Mouse (Mus musculus) left cerebral cortex, postnatal 25 days (tissue): Measurements from ENCODE around the gene Arhgdia. TPM values are rescaled to one million over a fixed set of nuclear protein-coding genes. Genes with fewer than 3 reads are reported as not detected.

Experiments
- DNase-seq, 2 experiments: peaks; one replicate each; pipeline ENCODE4 v3.0.0; 2022; ENCODE audit warnings: low spot score in 2 of 2, mixed read lengths in 1 of 2
- intact Hi-C: fragments of 180-260 bp; cut with DNase I; formaldehyde crosslinking; loops from one replicate; pipeline ENCODE4 v1.15.1; 2025
- total RNA-seq, 2 experiments: library from RNA; stranded (reverse); gene quantifications; 2 replicates each; pipeline ENCODE4 v1.2.3; 2021

Arhgdia gene
- total RNA-seq, 2 experiments from 2014 or later: 340 to 344 TPM

DNA sequence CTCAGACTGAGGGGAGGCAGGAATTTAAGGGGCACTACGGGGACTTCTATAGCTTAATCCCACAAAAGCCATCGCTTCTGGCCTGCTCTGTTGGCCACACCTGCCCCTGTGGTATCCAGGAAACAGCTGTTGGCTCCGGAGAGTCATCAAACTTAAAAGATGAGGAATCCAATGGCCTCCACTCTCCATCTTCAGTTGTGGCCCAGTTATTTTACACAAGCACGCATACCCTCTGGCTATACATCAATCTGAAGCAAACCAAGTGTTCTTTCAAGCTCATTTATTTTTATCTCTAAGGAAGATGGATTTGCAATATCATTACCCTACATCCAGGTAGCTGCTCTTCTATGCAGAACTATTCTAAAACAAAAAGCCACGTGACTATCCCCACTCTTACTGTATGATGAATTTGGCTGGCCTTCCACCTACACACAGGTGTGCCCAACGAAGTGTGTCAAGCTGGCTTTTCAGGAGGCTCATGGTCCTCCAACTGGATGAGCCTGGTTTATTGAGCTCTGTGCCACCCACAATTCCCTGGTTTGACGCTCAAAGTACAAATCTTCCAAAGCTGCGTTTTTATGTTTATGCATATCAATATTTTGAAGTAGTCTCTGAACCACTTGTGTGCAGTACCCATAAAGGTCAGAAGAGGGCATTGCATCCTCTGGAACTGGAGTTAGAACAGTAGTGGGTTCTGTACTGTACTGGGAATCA, 1.0 kb upstream of the Arhgdia start:
- DNase-seq: peak in 1 of 2 experiments; percentile 24
- intact Hi-C loops: no loop called here

DNA sequence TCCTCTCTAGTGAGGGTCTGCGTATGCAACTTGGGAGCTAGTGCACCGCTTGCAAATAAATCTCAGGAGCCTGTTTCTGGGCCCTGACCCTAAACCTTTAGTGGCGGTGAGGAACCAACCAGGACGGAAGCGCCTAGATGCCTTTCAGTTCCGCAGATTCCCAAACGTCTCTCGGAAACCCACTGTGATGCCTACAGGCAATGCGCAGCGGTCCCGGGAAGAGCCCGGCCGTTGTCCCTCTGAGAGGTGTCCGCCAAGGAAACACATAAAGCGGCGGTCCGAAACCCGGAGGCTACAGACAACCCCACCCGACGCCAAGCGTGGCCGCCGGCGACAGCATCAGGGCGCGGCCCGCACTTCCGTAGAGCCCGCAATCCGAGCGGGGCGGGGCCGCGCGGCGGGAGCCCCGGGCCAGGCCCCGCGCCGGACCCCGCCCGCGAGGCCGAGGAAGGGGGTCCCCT, 523 bp downstream of the Arhgdia start:
- intact Hi-C loops: loop anchor here (1.0 to 2.0 kb wide), 3 partner anchors 8 to 132 kb away; partner anchors contain the start of genes Cenpx, Lrrc45 and P4hb
- peak; percentile 38 to 52 for DNase-seq

DNA sequence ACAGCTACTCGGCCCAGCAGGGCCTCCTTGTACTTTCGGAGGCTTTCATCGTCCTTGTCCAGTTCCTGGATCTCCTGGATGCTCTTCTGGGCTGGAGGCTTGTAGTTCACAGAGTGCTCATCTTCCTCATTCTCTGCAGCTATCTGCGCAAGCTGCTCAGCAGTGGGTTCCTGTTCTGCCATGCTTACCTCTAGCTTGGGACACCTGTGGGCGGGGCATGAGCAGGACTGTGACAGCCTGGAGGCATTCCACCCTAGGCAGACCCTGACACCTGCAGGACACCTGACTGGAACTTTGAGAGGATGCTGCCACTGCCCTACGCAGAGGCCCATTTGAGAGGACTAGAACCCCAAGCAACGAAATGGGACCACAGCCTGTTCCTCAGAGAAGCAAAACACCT, 1.2 kb downstream of the Arhgdia start:
- peak; percentile 16 to 21 for DNase-seq
- intact Hi-C loops: loop anchor here (2.0 kb wide), 2 partner anchors 61 to 133 kb away; partner anchors contain the start of genes Cenpx and Lrrc45

DNA sequence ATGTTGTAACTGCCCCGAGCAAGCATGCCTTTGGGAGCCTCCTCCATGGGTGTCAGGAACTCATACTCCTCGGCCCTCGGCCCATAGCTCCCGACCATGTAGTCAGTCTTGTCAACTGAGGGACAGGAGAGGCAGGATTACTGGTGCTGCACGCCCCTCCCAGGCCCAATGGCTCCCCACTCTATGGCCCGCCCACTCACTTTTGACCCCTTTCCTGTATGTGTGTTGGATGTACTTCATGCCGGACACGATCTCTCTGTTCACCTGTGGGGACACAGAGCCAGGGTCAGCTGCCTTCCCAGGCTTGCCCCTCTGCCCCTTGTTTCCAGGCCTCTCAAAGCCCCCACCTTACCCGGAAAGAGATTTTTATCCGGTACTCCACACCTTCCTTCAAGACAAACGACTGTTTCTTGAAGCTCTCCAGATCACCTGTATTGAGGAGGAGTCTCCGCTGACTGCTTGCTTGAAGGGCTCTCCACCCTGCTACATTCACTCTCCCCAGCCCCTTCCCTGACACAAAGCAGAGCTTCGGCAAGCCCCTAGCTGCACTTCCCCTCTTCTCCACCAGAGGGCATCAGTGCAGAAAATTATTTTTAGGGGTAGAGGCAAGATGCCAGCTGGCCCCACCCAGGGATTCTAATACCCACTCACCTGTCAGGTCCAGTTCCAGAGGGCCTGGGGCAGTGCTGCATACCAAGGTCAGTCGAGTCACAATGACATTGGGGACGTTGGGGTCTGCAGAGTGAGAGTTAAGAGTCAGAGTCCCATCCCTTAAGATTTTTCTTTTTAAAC, 1.9 kb downstream of the Arhgdia start:
- DNase-seq: peak; percentile 62 to 67
- intact Hi-C loops: loop anchor here (2.0 kb wide), 2 partner anchors 61 to 133 kb away; partner anchors contain the start of genes Cenpx and Lrrc45

DNA sequence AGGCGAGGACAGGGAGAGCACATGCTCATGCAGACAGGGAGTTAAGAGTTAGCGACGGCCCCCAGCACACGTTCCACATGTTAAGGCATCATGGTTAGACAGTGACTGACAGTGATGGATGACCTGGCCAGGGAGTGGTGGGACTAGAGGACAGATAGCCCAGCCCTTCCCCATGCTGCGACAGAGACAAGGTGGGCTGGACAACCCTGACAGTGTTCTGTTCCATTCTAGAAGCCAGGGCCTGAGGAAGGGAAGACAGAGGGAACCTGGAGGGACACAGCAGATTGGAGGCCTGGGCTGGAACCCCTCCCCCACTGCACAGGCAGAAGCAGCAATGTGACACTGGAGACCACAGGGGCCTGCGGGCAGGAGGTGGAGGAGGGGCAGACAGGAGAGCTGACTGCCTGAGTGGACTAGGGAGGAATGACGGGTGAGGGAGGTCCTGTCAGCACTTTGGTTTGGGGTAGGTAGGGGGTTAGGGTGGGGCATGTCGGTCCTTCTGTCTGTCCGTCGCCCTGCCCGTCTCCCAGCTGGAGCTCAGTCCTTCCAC, 2.7 kb downstream of the Arhgdia start:
- DNase-seq: no peak
- intact Hi-C loops: no loop called here

DNA sequence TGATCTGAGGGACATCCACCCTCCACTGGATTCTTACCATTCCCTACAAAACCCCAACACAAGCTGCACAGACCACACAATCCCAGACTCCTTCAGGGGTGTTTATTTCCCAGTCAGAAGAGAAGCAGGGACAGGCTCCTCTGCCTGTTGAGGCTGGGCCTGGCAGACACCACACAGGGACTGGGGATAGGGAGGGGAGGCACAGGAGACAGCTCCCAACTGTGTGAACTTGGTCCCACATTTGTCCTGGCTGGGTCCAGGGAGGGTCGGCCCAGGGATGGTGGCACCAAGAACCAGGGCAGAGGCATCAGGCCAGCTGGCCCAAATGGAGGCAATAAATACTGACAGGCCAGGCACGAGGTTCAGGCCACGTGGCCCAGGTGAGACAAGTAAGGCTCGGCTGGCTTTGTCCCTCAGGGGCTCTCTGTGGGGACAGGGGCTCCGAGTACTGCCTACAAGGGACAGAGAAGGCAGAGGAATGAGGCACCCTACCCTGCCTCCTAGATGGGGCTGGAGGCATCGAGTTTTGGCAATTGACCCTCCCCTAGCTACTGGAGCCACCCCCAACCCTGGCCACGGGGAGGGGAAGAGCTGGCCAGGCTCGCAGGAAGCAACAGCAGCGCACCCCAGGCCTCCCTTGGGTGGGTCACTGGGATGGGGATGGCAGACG, 3.3 kb downstream of the Arhgdia start:
- intact Hi-C loops: no loop called here
- DNase-seq: no peak

DNA sequence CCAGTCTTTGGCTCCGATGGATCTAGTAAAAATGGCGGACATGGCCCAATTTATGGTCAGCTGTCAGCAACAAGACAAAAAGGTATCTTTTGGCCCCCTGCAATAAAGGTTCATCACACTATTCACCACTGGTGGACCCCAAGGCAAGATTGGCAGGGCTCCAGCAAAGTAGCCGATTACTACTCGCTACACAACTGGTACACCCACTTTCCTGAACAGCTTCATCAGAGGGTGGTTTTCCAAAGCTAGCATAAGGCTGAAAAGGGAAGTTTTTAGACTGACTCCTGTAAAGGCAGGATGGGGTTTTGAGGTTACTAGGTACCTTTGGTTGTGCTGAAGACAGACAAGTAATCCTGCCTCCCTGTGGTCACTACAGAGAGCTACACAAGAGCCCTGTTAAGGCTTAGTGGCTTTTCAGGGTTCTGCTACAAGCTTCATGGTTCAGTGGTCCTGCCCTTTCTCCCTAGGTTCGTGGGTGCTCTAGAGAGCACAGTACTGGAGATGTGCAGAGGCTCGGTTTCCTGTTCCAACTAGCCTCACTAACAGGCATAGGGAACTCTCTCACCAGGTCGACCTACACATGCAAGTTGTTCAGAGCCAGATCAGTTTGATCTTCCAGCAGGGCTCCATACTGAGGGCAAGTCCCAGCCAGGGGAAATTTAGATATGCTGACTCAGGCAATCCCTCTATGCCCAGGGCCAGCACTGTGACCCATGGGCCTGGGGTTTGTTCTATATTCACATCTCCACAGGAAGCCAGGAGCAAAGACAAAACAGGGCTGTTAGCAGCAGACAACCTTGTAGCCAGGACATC, 4.0 kb downstream of the Arhgdia start:
- DNase-seq: no peak
- intact Hi-C loops: no loop called here

DNA sequence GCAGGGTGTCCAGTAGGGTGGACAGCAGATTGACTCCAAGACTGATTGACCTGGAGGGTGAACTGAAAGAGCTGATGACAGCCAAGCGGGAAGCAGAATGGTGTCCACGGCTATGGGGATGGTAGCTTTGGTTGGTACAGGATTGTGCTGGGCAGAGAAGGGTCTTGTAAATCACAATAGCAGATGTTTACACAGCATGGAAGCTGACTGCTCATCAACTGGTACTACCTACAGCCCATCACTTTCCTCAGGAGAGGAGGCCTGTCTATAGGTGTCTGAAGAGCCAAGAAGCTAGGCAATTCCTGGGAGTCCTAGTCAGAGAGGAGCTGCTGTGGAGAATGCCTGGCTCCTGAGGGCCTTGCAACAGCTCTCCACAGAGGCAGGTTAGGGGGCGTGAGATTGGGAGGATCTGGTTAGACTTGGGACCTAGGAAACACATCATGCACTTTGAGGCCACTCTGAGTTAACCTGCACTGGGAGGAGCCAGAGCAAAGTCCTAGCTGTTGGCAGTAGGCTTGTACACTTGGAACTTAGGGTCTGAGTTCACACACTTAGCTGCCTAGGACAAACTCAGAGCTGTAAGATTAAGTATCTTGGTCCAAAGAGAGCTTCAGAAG, 5.0 kb downstream of the Arhgdia start:
- intact Hi-C loops: no loop called here
- DNase-seq: no peak

DNA sequence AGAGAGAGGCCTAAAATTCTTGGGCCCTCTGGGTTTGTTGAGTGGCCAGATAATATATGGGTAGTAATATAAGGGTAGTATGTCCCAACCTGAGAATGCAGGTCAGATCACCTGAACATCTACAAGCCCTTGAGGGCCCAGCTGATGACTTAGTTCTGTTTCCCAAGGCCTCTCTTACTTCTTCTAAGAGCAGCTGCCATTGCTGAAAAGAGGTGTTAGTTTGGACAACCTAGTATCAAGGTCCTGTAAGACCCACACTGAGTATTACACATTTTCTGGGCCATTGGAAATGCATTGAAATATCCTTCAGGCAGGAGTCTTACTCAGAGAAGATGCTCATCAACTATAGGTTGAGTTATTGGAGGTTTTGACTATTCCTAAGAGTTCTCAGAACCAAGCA, 5.5 kb downstream of the Arhgdia start:
- no peak for DNase-seq
- intact Hi-C loops: no loop called here

DNA sequence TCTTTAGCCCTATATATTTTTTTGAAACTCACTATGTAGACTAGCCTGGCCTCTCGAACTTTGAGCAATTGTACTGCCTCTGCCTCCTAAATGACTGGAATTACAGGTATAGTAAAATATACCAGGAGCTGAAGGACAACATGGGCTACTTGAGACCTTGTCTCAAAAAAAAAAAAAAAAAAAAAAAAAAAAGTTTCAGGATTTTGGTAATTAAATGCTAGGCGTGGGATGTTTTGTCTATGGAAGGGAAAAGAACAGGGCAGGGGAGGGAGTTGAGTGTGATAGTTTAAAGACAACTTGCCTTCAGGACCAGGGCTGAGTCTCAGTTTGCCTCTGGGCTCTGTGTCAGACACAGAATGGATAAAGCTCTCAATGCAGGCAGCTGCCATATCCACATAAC, 6.4 kb downstream of the Arhgdia start:
- intact Hi-C loops: no loop called here
- no peak for DNase-seq

DNA sequence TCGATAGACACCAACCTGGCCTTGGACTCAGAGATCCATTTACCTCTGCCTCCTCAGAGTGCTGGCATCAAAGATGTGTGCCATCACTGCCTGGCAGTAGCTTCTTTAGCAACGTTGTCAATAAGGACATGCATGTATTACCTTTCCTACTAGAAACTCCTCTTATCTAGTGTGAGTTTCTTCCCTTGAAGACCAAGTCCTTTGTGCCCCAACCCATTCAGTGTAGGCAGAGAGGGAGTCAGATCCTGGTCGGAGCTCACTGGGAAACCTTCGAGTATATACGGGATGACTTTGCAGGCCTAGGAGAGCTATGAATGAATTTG, 7.2 kb downstream of the Arhgdia start:
- intact Hi-C loops: no loop called here
- no peak for DNase-seq

DNA sequence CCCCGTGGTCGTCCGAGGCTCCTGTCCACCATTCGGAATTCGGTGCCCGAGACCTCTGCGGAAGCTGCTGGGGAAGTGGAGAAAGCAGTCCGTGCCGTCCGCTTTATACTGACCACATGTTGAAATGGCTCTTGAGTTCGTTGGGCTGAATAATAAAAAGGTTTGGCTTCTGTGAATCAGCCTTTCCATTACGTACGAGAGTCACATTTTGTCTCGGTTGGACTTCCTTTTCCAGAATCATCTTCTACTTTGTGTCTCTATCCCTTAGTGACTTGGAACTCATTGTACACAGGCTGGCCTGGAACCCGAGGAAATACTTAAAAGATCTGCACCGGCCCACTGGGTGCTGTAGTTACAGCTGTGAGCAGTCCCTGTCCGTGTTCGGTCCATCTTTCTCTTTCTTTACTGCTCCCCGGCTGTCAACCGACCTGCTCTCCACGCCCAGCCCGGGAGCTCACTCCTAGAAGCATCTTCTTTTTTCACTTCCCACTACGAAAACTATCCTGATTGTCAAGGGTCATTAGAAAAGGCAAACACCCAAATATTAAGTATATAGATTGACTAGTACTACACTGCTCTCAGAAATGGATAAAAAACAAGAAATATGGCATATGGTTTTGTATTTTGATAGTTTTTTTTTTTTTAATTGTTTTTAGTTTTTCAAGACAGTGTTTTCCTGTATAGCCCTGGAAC, 7.7 kb downstream of the Arhgdia start:
- intact Hi-C loops: loop anchor here (1.0 to 2.0 kb wide), 2 partner anchors 8 to 55 kb away; partner anchors contain the start of gene Arhgdia
- peak in 1 of 2 experiments; percentile 14 for DNase-seq

DNA sequence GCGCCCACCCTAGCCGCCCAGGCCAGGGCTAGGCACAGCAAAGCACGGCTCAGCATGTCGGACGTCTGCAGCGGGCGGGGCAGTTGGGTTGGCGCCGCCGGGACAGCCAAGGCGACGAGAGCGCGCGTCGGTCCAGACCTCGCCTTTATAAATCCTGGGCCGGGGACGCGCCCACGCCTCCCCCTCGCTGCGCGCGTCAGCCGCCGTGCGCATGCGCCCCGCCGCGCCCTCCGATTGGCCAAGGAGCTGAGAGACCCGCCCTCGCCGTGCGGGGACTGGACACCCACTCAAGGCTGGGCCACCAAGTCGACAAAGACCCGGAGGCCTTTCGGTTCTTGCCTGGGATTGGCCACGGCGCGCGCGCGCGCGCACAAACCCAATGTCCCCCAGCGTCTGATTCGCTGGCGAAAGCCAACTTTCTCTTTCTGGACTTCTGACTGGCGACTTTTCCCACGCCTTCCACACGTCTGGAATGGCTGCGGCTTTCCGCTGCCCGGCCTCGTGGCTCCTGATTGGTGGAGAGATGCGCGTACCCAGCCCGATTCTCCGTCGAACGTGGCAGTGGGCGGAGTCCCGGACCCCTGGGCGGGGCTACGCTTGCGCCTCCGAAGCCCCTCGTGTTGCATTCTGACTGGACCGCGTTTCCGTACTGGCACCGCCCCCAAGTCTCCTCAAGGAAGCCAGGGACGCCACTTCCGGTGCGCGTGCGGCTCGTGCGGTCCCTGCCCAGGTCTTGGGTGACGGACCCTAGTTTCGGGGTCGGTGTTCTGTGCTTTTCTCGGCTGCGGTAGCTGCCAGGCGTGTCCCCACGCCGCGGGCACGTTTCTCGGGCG, 8.5 kb downstream of the Arhgdia start, which contains the start of gene P4hb:
P4hb (minus strand) TSS at position 502 of the 833 bp plus-strand sequence.
- DNase-seq: peak; percentile 100
- intact Hi-C loops: loop anchor here (1.0 to 2.0 kb wide), 2 partner anchors 8 to 54 kb away; partner anchors contain the start of gene Arhgdia

DNA sequence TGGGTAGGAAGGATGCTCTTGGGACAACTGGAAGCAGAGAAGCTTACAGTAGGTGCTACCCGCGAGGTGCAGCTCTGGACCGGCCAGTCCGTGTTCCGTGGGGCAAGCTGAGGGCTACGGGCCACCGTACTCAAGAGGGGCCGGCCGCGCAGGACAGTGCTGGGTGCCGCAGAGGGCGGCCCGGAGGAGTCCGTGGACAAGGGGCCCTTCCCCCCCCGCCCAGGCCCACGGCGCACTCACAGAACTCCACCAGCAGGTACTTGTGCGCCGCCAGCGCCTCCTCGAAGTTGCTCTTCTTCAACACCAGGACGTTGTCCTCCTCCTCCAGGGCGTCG, 9.0 kb downstream of the Arhgdia start:
- DNase-seq: no peak
- intact Hi-C loops: loop anchor here (2.0 kb wide), 1 partner anchor 54 kb away; no protein-coding TSS in a partner anchor

DNA sequence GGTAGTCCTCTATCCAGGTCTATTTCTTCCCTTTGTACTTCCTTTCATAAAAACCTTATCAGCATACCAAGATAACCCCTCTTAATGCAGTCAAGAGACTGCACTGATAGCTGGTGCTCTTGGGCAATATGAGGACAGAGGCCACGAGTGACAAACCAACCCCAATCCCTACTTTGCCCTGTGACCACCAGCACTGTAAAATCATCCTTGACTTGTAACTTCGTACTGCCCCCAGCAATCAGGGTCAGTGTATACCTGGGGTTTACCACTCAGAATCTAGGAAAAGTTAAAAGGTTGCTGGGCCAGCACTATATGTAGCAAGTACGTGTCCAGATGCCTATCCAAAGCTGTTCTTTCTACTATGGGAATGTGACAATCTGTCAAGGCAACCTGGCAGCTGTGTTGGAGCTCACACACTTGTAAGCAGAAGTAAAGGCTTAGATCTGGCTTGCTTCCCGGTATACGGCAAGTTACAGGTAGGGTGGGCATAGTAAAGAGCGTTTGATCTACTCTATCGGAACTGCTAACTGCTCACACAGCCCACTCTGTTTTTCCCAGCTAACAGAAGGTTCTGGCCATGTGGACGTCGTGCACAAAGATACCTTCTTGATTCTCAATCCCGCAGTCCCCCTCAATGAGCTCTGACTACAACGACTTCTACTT, 9.5 kb downstream of the Arhgdia start:
- DNase-seq: no peak
- intact Hi-C loops: loop anchor here (2.0 kb wide), 1 partner anchor 53 kb away; no protein-coding TSS in a partner anchor

DNA sequence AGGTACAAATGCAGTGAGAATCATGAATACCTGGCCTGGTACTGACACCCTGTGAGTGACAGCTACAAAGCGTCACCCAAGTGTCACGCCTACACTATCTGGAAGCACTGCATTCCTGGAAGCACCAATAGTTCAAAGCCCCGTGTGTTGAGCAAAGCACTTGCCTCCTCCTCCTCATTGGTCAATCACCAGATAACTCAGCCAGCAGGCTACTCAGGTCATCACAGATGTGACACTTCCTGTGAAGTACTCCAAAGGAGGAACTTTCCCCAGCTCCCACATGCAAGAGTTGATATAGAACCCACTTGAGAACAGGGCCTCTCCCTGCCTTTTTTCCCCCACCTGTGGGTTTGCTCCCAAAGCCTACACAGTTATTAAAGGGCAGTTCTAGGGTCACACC, 10.3 kb downstream of the Arhgdia start:
- DNase-seq: no peak
- intact Hi-C loops: no loop called here

DNA sequence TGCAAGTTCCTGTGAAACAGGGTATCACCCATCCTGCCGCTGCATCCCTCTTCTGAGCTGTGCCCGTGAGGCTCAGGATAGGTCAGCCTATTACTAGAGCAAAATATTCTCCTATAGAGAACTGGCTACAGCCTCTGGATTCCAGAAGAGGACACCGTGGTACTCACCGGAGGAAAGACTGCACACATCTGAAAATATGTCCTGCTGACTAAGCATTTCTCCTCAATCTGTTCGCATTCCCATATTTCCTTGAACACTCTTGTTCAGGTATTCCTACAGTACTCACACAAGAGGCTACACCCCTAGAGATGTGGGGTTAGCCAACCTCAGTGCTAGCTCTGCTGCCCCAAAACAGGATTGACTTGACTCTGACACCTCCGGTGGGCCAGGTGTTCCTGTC, 13.1 kb downstream of the Arhgdia start:
- intact Hi-C loops: no loop called here
- no peak for DNase-seq
